Mouse (Mus musculus): ENCODE data around the gene Cdk14. TPM values are rescaled to one million over a fixed set of nuclear protein-coding genes. Genes with fewer than 3 reads are reported as not detected.
A peak's percentile ranks its signal among the peaks of the same experiment; 100 is the strongest.

The Cdk14 gene
- polyA plus RNA-seq, 2 experiments, result 14.5 to 27.6 TPM

DNA sequence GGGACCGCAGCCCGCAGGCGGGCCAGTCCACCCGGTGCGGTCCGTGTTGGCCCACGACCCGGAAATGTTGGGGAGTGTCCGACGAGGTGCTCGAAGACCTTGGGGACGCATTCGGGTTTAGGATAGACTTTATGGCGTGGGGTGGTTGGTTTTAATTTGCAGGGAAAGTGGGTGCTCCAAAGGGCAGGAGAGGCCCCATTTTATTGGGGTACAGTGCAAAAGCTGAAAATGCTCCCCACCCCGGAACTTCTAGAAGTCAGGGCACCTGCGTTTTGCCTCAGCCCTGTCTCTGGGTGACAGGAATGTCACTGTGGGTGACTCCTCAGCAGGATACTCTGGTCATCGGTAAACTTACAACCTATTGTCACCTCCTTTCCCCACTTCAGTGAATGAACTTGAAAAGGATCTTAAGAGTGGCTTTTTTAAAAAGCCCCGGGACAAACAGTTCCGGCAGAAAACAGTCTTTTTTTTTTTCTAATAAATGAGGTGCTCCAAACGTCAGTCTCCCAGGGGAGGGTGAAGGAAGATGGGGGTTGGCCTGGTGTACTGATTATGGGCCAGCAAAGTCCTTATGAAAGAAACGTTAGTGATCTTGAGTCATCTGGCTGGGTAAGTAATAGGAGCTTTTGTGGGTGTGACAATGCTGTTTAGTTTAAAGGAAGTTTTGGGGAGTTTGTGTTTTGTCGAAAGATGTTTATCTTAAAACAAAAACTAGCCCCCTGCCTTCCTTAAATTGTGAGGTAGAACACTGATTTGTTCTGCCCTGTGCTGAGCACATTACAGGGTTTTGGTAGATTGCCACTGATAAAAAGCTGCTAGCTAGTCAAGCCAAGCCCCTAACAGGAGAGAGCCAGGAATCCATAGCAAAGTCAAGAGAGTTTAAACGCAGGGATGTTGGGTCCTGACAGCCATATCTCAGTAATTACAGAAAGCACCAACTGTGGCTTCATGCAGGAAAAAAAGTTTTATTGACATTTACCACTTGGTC, 39.1 kb downstream of the Cdk14 start:
- Histone ChIP-seq H3K4me3 (replicated peaks; ENCODE audit: low read length) (peak overlapping the region; percentile 79), H3K36me3 (ENCODE audit: control insufficient read depth, insufficient read depth, low read length) (no peaks in the 10 kb centered on the region), H3K9me3 (ENCODE audit: control insufficient read depth, low read length) (no peaks in the 10 kb centered on the region), H3K4me1 (ENCODE audit: control insufficient read depth, insufficient read depth, low read length) (peaks cover 15% of the 10 kb centered on the region), H3K4me2 (replicated peaks; ENCODE audit: low read depth, low read length, severe bottlenecking) (peak overlapping the region; percentile 58), H3K27me3 (ENCODE audit: control insufficient read depth, insufficient read depth, low read length) (no peaks in the 10 kb centered on the region), H3K9ac (ENCODE audit: low read depth, low read length, severe bottlenecking) (peak overlapping the region; percentile 98), H3K27ac (replicated peaks; ENCODE audit: low read depth, low read length) (peak overlapping the region; percentile 95)
- peak; percentile 34 for DNase-seq (ENCODE audit: low spot score)
- WGBS, result 3% methylated on average over 23 of the region's 23 CpGs
- TF ChIP-seq POLR2A (IDR thresholded peaks at IDR 0.05; ENCODE audit: borderline replicate concordance, extremely low read depth, insufficient read depth, insufficient read length), result no peak
- no peak for ATAC-seq (ENCODE audit: low FRiP score, low read depth)

DNA sequence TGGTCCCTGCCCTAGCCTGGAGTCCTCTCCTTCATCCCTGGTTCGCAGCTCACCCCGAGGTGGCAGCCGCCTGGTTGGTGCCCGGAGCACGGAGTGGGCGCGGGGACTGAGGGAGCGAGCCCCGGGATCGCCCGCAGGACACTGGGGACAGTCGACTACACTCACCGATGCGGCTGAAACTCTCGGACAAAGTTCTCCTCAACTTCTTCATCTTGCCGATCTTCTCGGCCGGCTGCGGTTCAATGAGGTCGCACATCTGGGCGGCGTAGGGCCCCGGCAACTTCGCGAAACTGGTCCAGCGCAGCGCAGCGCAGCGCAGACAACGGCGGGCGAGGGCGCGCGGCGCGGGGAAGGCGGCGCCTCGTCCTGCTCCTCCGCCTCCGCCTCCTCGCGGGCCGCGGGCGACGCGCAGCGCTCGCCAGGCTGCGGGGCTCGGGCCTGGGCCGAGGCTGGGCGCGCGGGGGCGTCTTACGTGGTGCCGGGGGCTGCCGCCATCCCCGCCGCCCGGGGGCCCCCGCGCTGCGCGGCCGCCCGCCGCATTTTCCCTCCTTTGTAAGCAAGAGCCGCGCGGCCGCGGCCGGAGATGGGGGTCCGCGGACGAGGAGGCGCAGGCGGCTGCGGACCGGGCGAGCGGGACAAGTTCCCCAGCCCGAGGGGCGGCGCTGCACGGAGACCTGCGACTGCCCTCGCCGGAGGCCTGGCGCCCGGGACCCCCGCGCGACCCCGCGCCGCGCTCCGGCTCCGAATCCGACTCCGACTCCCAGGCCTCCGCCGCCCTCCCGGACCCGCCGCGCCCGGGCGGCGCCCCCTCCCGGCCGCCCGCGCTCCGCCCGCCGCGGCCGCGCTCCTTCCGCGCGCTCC, 40.0 kb downstream of the Cdk14 start:
- H3K4me1 ChIP-seq (ENCODE audit: control insufficient read depth, insufficient read depth, low read length), result peaks cover 16% of the 10 kb centered on the region
- DNase-seq (ENCODE audit: low spot score) (peak; percentile 67), ATAC-seq (ENCODE audit: low FRiP score, low read depth) (peak; percentile 88)
- peak overlapping the region; percentile 58 for H3K4me2 ChIP-seq (replicated peaks; ENCODE audit: low read depth, low read length, severe bottlenecking)
- peak overlapping the region; percentile 95 for H3K27ac ChIP-seq (replicated peaks; ENCODE audit: low read depth, low read length)
- no peaks in the 10 kb centered on the region for H3K36me3 ChIP-seq (ENCODE audit: control insufficient read depth, insufficient read depth, low read length)
- H3K9me3 ChIP-seq (ENCODE audit: control insufficient read depth, low read length), result no peaks in the 10 kb centered on the region
- H3K27me3 ChIP-seq (ENCODE audit: control insufficient read depth, insufficient read depth, low read length), result no peaks in the 10 kb centered on the region
- peak overlapping the region; percentile 79 for H3K4me3 ChIP-seq (replicated peaks; ENCODE audit: low read length)
- H3K9ac ChIP-seq (ENCODE audit: low read depth, low read length, severe bottlenecking), result peak overlapping the region; percentile 98
- TF ChIP-seq POLR2A (IDR thresholded peaks at IDR 0.05; ENCODE audit: borderline replicate concordance, extremely low read depth, insufficient read depth, insufficient read length), result peak; percentile 36; the same call in 1 of the 2 replicates
- under 1% methylated on average over 89 of the region's 128 CpGs for WGBS

DNA sequence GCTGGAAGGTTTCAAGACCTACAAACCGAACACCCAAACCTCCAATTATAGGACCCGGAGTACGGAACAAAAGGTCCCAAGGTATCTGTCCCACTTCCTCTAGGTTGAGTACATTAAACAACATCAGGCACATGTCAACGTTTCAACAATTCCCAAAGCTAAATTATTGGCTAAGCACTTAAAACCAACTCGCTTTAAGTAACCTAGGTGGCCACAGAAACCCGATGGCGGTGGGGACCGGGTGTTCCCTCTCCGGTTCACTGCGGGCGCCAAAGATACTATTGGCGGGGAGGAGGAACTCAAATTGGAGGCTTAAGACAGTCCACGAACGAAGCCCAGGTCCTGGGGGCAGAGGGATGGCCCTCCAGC, 40.6 kb downstream of the Cdk14 start:
- WGBS, result under 1% methylated on average over 14 of the region's 14 CpGs
- no peaks in the 10 kb centered on the region for H3K36me3 ChIP-seq (ENCODE audit: control insufficient read depth, insufficient read depth, low read length)
- DNase-seq (ENCODE audit: low spot score) (peak; percentile 26), ATAC-seq (ENCODE audit: low FRiP score, low read depth) (no peak)
- peaks cover 16% of the 10 kb centered on the region for H3K4me1 ChIP-seq (ENCODE audit: control insufficient read depth, insufficient read depth, low read length)
- peak overlapping the region; percentile 58 for H3K4me2 ChIP-seq (replicated peaks; ENCODE audit: low read depth, low read length, severe bottlenecking)
- H3K9me3 ChIP-seq (ENCODE audit: control insufficient read depth, low read length), result no peaks in the 10 kb centered on the region
- TF ChIP-seq POLR2A (IDR thresholded peaks at IDR 0.05; ENCODE audit: borderline replicate concordance, extremely low read depth, insufficient read depth, insufficient read length), result no peak
- H3K9ac ChIP-seq (ENCODE audit: low read depth, low read length, severe bottlenecking), result peak overlapping the region; percentile 98
- H3K27me3 ChIP-seq (ENCODE audit: control insufficient read depth, insufficient read depth, low read length), result no peaks in the 10 kb centered on the region
- H3K4me3 ChIP-seq (replicated peaks; ENCODE audit: low read length), result peak overlapping the region; percentile 79
- peak overlapping the region; percentile 95 for H3K27ac ChIP-seq (replicated peaks; ENCODE audit: low read depth, low read length)

DNA sequence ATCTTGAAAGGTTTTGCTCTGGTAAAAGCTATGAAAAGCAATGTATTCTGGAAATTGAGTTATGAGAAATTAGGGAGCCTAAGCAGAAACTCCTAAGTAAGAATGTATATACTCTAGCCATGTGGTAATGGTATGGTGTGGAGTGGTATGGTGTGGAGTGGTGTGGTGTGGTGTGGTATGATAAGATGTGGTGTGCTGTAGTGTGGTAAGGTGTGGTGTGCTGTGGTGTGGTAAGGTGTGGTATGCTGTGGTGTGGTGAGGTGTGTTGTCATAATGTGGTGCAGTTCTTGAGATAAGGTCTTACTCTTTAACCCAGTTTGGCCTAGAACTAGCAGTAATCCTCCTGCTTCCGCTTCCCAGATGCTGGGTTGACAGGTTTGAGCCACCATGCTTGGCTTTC, 45.7 kb downstream of the Cdk14 start:
- no peak for ATAC-seq (ENCODE audit: low FRiP score, low read depth)
- 100% methylated on average over 1 of the region's 1 CpGs for WGBS
- Histone ChIP-seq H3K36me3 (ENCODE audit: control insufficient read depth, insufficient read depth, low read length) (no peaks in the 10 kb centered on the region), H3K27ac (replicated peaks; ENCODE audit: low read depth, low read length) (no peak overlapping the region), H3K9ac (ENCODE audit: low read depth, low read length, severe bottlenecking) (no peak overlapping the region), H3K9me3 (ENCODE audit: control insufficient read depth, low read length) (no peaks in the 10 kb centered on the region), H3K4me2 (replicated peaks; ENCODE audit: low read depth, low read length, severe bottlenecking) (no peak overlapping the region), H3K27me3 (ENCODE audit: control insufficient read depth, insufficient read depth, low read length) (no peaks in the 10 kb centered on the region), H3K4me1 (ENCODE audit: control insufficient read depth, insufficient read depth, low read length) (peaks cover 16% of the 10 kb centered on the region), H3K4me3 (replicated peaks; ENCODE audit: low read length) (no peak overlapping the region)
- DNase-seq (ENCODE audit: low spot score), result no peak
- TF ChIP-seq POLR2A (IDR thresholded peaks at IDR 0.05; ENCODE audit: borderline replicate concordance, extremely low read depth, insufficient read depth, insufficient read length), result no peak

DNA sequence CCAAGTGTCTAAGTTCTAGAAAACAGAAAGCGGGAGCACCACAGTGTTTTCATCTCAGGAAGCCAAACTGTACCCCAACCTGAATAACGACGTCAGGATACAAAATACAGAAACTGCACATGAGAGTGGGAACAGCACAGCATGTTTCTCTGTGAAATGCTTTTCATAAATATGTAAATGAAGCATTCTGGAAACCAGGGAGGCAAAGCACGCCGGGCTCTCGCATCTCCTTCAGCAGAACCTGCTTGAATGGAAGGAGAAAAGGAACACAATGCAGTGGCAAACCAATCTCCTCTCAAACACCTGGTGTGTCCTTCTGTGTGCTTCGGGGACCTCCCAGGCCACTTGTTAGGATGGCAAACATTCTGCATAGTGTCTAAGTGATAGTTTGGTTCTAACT, 46.6 kb downstream of the Cdk14 start:
- ATAC-seq (ENCODE audit: low FRiP score, low read depth), result no peak
- Histone ChIP-seq H3K4me1 (ENCODE audit: control insufficient read depth, insufficient read depth, low read length) (peaks cover 10% of the 10 kb centered on the region), H3K4me3 (replicated peaks; ENCODE audit: low read length) (no peak overlapping the region), H3K9me3 (ENCODE audit: control insufficient read depth, low read length) (no peaks in the 10 kb centered on the region), H3K27ac (replicated peaks; ENCODE audit: low read depth, low read length) (no peak overlapping the region), H3K4me2 (replicated peaks; ENCODE audit: low read depth, low read length, severe bottlenecking) (no peak overlapping the region), H3K36me3 (ENCODE audit: control insufficient read depth, insufficient read depth, low read length) (no peaks in the 10 kb centered on the region), H3K9ac (ENCODE audit: low read depth, low read length, severe bottlenecking) (no peak overlapping the region), H3K27me3 (ENCODE audit: control insufficient read depth, insufficient read depth, low read length) (no peaks in the 10 kb centered on the region)
- DNase-seq (ENCODE audit: low spot score), result no peak
- TF ChIP-seq POLR2A (IDR thresholded peaks at IDR 0.05; ENCODE audit: borderline replicate concordance, extremely low read depth, insufficient read depth, insufficient read length), result no peak
- WGBS, result 86% methylated on average over 7 of the region's 7 CpGs

All from limb, embryonic 14.5 days (tissue).